Mouse (Mus musculus) lung, postnatal 10 days (tissue): ENCODE data around the gene Lipc.

Experiments used
- DNase-seq: peaks from one replicate; pipeline ENCODE4 v3.0.0; 2021

Lipc gene

GRCm38 (mm10) chr9:70952126-70952525, at the start of gene Lipc:
Lipc (minus strand) TSS chr9:70952226.
- no peak for DNase-seq

GRCm38 (mm10) chr9:70999161-70999560, 47.1 kb upstream of the Lipc start:
- no peak for DNase-seq

- peak; percentile 15 for DNase-seq
These were observed 46.7 kb upstream of the Lipc start for GRCm38 (mm10) chr9:70998719-70999118.

- peak; percentile 28 for DNase-seq
These were observed 41.3 kb upstream of the Lipc start for GRCm38 (mm10) chr9:70993326-70993725.

- no peak for DNase-seq
These were observed 39.4 kb upstream of the Lipc start for GRCm38 (mm10) chr9:70991401-70991800.

- no peak for DNase-seq
These were observed 35.2 kb upstream of the Lipc start for GRCm38 (mm10) chr9:70987210-70987609.

GRCm38 (mm10) chr9:70982991-70983480, 31.0 kb upstream of the Lipc start:
- no peak for DNase-seq

- no peak for DNase-seq
These were observed 29.7 kb upstream of the Lipc start for GRCm38 (mm10) chr9:70981721-70982120.

- DNase-seq, result no peak
These were observed 27.6 kb upstream of the Lipc start for GRCm38 (mm10) chr9:70979641-70980040.

GRCm38 (mm10) chr9:70979171-70979570, 27.1 kb upstream of the Lipc start:
- no peak for DNase-seq

- peak; percentile 51 for DNase-seq
These were observed 25.4 kb upstream of the Lipc start for GRCm38 (mm10) chr9:70977392-70977791.

- no peak for DNase-seq
These were observed 23.9 kb upstream of the Lipc start for GRCm38 (mm10) chr9:70975921-70976320.

- no peak for DNase-seq
These were observed 21.3 kb upstream of the Lipc start for GRCm38 (mm10) chr9:70973286-70973685.

GRCm38 (mm10) chr9:70969244-70969643, 17.2 kb upstream of the Lipc start:
- DNase-seq, result no peak

- DNase-seq, result no peak
These were observed 14.3 kb upstream of the Lipc start for GRCm38 (mm10) chr9:70965999-70966994.

- no peak for DNase-seq
These were observed 13.4 kb upstream of the Lipc start for GRCm38 (mm10) chr9:70965422-70965821.

GRCm38 (mm10) chr9:70965011-70965410, 13.0 kb upstream of the Lipc start:
- DNase-seq, result no peak

GRCm38 (mm10) chr9:70963461-70963891, 11.4 kb upstream of the Lipc start:
- DNase-seq, result no peak

- DNase-seq, result no peak
These were observed 10.9 kb upstream of the Lipc start for GRCm38 (mm10) chr9:70962781-70963455.

GRCm38 (mm10) chr9:70960301-70960700, 8.3 kb upstream of the Lipc start:
- DNase-seq, result no peak

- no peak for DNase-seq
These were observed 7.8 kb upstream of the Lipc start for GRCm38 (mm10) chr9:70959866-70960265.

- no peak for DNase-seq
These were observed 7.4 kb upstream of the Lipc start for GRCm38 (mm10) chr9:70959447-70959846.

- no peak for DNase-seq
These were observed 6.4 kb upstream of the Lipc start for GRCm38 (mm10) chr9:70958381-70958780.

GRCm38 (mm10) chr9:70957717-70958116, 5.7 kb upstream of the Lipc start:
- no peak for DNase-seq
